Mouse (Mus musculus) liver, embryonic 14.5 days (tissue): ENCODE measurements around the gene Myom3. TPM values are rescaled to one million over a fixed set of nuclear protein-coding genes. Genes with fewer than 3 reads are reported as not detected.

Experiments
- ATAC-seq: fragments of 200-750 bp; cut with Nextera tagmentation; 2 replicates; pipeline ENCODE4 v1.8.0; 2017; ENCODE audit warnings: moderate number of reproducible peaks, mild to moderate bottlenecking, moderate library complexity; ENCODE audit not compliant: insufficient read depth
- DNase-seq, 3 experiments: peaks; one replicate each; pipeline ENCODE4 v3.0.0-alpha.2; 2012 to 2013; ENCODE audit warnings: low read depth in 3 of 3, low spot score in 3 of 3
- H3K27ac ChIP-seq: fragments of 300-500 bp; sonication (generic); 2 replicates; pipeline ENCODE4 v1.5.1; 2014; ENCODE audit warnings: moderate library complexity, mild to moderate bottlenecking, control low read depth, inconsistent platforms
- H3K27me3 ChIP-seq: fragments of 300-500 bp; sonication (generic); 2 replicates; pipeline ENCODE4 v1.6.1; 2014; ENCODE audit warnings: mild to moderate bottlenecking, low read length, moderate library complexity; ENCODE audit not compliant: control insufficient read depth, insufficient read depth
- H3K36me3 ChIP-seq: fragments of 300-500 bp; sonication (generic); replicated peaks from 2 replicates; pipeline ENCODE4 v1.6.1; 2014; ENCODE audit warnings: low read depth; ENCODE audit not compliant: control insufficient read depth, insufficient read depth
- H3K4me1 ChIP-seq, 2 experiments: fragments of 200-500 bp in 1 of 2; fragments of 300-500 bp in 1 of 2; sonication (generic) in 1 of 2; replicated peaks; 2 replicates each; pipeline ENCODE4 v1.6.1; 2012 to 2014; ENCODE audit warnings: antibody characterized with exemption in 1 of 2, inconsistent platforms in 1 of 2, low read length in 1 of 2; ENCODE audit not compliant: control insufficient read depth in 2 of 2, insufficient read depth in 2 of 2
- H3K4me2 ChIP-seq: fragments of 300-500 bp; sonication (generic); 2 replicates; pipeline ENCODE4 v1.6.1; 2014; ENCODE audit warnings: low read depth, mild to moderate bottlenecking, control low read depth, moderate library complexity
- H3K4me3 ChIP-seq, 2 experiments: fragments of 200-500 bp in 1 of 2; fragments of 300-500 bp in 1 of 2; sonication (generic) in 1 of 2; 2 replicates each; pipeline ENCODE4 v1.5.1; 2012 to 2014; ENCODE audit warnings: low read depth in 2 of 2, low read length in 2 of 2, mild to moderate bottlenecking in 2 of 2, control low read depth in 1 of 2, inconsistent platforms in 1 of 2, moderate library complexity in 1 of 2; ENCODE audit not compliant: insufficient read depth in 1 of 2
- H3K9ac ChIP-seq: fragments of 300-500 bp; sonication (generic); replicated peaks from 2 replicates; pipeline ENCODE4 v1.6.1; 2014; ENCODE audit warnings: mild to moderate bottlenecking, control low read depth, moderate library complexity
- H3K9me3 ChIP-seq: fragments of 300-500 bp; sonication (generic); 2 replicates; pipeline ENCODE4 v1.6.1; 2016; ENCODE audit warnings: low read length, mixed read lengths; ENCODE audit not compliant: control insufficient read depth
- CTCF ChIP-seq: IDR thresholded peaks from 2 replicates; pipeline ENCODE4 v1.5.1; 2016; ENCODE audit warnings: antibody characterized with exemption, low read depth, control low read depth
- EP300 ChIP-seq: IDR thresholded peaks from 2 replicates; pipeline ENCODE4 v1.6.1; 2016; ENCODE audit warnings: antibody characterized with exemption, low read depth
- WGBS: fragments of 180-500 bp; shearing (Covaris S2); extraction: QIAGEN DNeasy Blood & Tissue Kit; methylation state at CpG from one replicate; pipeline ENCODE4 v1.1.7; 2014; ENCODE audit not compliant: insufficient replicate concordance; 5-methylcytosine and 5-hydroxymethylcytosine counted together
- polyA plus RNA-seq, 2 experiments: library from polyadenylated mRNA; depleted of rRNA in 1 of 2; stranded (reverse) in 1 of 2; unstranded in 1 of 2; fragments of >200 nt; fragmentation: Nextera tagmentation in 1 of 2; extraction: Ambion mirVana in 1 of 2; gene quantifications; 2 replicates each; pipeline versions ENCODE4 v1.2.1 to v1.2.3; 2012 to 2014

Gene Myom3
- polyA plus RNA-seq, 2 experiments: 0.04 to 0.06 TPM

DNA sequence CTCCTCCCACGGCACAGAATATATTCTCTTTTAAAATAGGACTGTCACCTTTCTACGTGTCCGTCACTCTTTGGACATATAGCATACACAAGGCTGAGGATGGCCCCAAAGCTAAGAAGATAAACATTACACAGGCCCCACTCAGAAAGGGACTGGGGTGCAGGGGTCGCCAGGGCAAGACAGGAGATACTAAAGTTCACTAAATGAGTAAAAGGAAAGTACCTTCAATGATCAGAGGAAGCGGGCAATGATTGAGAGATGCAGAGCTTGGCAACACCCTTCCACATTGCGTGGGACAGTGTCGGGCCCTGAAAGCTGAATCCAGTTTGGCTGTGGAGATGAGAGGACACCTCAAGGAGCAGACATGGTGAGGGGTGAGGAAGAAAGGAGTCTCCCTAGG lies 55.4 kb downstream of the Myom3 start:
- WGBS: 67% methylated on average over 7 of the region's 7 CpGs
- no peaks in the 10 kb centered on the region for H3K27me3 ChIP-seq
- H3K4me2 ChIP-seq: no peak overlapping the region
- H3K36me3 ChIP-seq: no peaks in the 10 kb centered on the region
- H3K4me3 ChIP-seq: no peak overlapping the region
- H3K9me3 ChIP-seq: no peaks in the 10 kb centered on the region
- H3K4me1 ChIP-seq: peaks cover 6 to 9% of the 10 kb centered on the region in 2 experiments
- no peak for TF ChIP-seq EP300
- no peak for TF ChIP-seq CTCF
- H3K9ac ChIP-seq: no peak overlapping the region
- H3K27ac ChIP-seq: no peak overlapping the region
- ATAC-seq (no peak), DNase-seq (no peak)

DNA sequence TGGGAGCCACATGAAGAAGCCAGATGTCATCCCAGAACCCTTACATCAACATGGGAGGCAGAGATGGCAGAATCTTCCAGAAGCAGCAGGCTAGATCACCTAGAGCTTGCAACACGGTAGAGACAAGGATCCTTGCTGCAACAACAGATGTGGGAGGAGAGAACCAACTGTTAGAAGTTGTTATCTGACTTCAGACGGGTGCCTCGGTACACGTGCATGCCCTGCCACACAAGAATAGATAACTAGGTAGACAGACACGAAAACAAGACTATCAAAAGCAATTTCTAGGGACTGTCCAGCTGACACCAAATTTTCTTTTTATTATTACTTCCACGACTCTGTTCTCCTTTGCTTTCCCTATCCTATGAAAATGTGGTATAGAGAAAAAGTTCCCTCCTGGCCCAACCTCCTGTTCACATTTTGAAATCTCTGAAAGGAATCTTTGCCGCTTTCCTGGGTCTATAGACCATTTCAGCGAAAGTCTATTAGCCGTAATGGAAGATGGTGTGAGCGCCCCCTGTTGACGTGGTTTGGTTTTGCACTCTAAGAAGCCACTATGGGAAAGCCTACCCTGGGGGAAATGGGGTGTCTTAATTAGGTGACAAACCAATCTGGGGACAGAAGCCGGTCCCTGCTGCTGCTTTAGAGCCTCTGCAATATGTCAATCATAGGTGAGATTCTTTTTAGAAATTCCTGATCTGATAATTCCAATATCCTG lies 57.5 kb downstream of the Myom3 start:
- DNase-seq (peak; percentile 42 to 56 (median 45)), ATAC-seq (peak; percentile 88)
- no peaks in the 10 kb centered on the region for H3K36me3 ChIP-seq
- peak overlapping the region; percentile 25 for H3K27ac ChIP-seq
- H3K4me2 ChIP-seq: peak overlapping the region; percentile 40
- peak; percentile 83 for TF ChIP-seq EP300
- TF ChIP-seq CTCF: peak; percentile 86
- peaks cover 6 to 9% of the 10 kb centered on the region in 2 experiments for H3K4me1 ChIP-seq
- no peaks in the 10 kb centered on the region for H3K27me3 ChIP-seq
- H3K9me3 ChIP-seq: no peaks in the 10 kb centered on the region
- 0 out of 2 replicates have a peak overlapping the region, but pooled peaks have one; percentile 2 for H3K9ac ChIP-seq
- WGBS: 9% methylated on average over 12 of the region's 12 CpGs
- H3K4me3 ChIP-seq: no peak overlapping the region

DNA sequence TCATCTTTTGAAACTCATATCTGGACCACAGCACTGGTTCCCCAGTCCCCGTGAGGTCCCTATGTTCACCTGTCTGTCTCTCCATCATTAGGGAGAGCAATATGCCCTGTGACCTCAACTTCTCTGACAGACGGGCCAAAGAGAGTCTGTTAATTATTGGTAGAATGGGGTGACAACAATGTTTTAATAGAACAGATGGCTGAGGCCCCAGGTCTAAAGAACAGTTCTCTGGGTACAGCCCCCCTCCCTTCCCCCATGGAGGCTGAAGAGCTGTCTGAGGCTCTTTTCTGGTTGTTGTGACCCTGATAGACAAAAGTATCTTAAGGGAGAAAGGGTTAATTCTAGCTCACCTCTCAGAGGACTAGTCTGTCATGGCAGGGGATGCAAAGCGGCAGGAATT lies 58.9 kb downstream of the Myom3 start:
- no peaks in the 10 kb centered on the region for H3K9me3 ChIP-seq
- TF ChIP-seq EP300: no peak
- no peak for TF ChIP-seq CTCF
- H3K4me1 ChIP-seq: peaks cover 6 to 9% of the 10 kb centered on the region in 2 experiments
- no peak overlapping the region for H3K4me2 ChIP-seq
- H3K9ac ChIP-seq: no peak overlapping the region
- no peak overlapping the region for H3K4me3 ChIP-seq
- no peak for DNase-seq
- ATAC-seq: no peak
- 75% methylated on average over 3 of the region's 3 CpGs for WGBS
- no peaks in the 10 kb centered on the region for H3K27me3 ChIP-seq
- no peaks in the 10 kb centered on the region for H3K36me3 ChIP-seq
- no peak overlapping the region for H3K27ac ChIP-seq

DNA sequence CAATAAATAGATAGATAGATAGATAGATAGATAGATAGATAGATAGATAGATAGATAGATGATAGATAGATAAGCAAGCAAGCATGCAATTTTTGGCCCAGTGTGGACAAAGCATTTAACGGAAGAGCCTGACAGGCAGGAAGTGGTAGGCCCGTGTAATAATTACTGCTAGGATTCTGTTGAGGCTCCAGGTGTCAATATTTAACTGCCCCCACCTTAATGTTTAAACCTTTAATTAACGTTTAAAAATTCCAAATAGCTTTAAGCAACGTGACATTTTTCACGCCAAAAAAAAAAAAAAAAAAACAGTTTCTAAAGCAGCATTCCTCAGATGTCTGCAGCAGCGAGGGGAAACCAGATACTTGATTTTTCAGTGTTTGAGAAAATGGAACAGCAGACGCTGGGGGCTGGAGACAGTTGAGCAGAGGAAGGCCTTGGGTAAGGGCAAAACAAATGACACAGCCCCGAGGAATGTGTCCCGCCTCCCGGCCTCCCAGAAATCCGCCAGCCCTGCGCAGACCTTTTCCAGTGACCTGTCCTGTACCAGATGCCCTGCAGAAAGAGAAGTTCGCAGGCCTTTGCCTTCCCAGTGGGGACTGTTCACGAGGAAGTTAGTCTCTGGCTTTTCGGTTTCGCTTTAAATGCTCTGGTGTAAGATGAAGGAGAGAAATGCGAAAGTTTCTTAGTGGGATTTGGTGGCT lies 60.5 kb downstream of the Myom3 start:
- Histone ChIP-seq H3K9ac (no peak overlapping the region), H3K4me2 (no peak overlapping the region), H3K27ac (no peak overlapping the region), H3K27me3 (no peaks in the 10 kb centered on the region), H3K36me3 (no peaks in the 10 kb centered on the region), H3K4me3 (no peak overlapping the region), H3K4me1 (peaks cover 6 to 9% of the 10 kb centered on the region in 2 experiments), H3K9me3 (no peaks in the 10 kb centered on the region)
- TF ChIP-seq CTCF: no peak
- no peak for TF ChIP-seq EP300
- 50% methylated on average over 17 of the region's 17 CpGs for WGBS
- no peak for DNase-seq
- ATAC-seq: no peak

DNA sequence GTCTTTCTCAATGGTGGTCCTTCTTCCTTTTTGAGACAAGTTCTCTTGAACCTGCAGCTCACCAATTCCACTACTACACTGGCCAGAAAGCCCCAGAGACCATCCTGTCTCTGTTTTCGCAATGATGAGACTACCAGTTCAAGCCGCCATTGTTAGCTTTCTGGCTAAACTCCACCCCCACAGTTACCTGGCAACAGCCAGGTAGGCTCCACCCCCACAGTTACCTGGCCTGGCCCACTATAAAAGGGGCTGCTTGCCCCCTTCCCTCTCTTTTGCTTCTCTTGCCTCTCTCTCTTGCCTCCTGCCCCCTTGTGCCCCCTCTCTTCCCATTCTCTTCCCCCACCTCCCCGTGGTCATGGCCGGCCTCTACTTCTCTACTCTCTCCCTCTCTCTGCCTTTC lies 62.3 kb downstream of the Myom3 start:
- TF ChIP-seq EP300: no peak
- no peak for TF ChIP-seq CTCF
- H3K36me3 ChIP-seq: no peaks in the 10 kb centered on the region
- H3K9me3 ChIP-seq: no peaks in the 10 kb centered on the region
- WGBS: 81% methylated on average over 4 of the region's 4 CpGs
- no peak overlapping the region for H3K4me3 ChIP-seq
- H3K27ac ChIP-seq: no peak overlapping the region
- H3K27me3 ChIP-seq: no peaks in the 10 kb centered on the region
- DNase-seq (no peak), ATAC-seq (no peak)
- H3K9ac ChIP-seq: no peak overlapping the region
- H3K4me2 ChIP-seq: no peak overlapping the region
- peaks cover 5 to 8% of the 10 kb centered on the region in 2 experiments for H3K4me1 ChIP-seq
